Mouse (Mus musculus) embryonic fibroblast, embryonic 13.5 days (primary cell): ENCODE results near the gene Snx25. TPM values are rescaled to one million over a fixed set of nuclear protein-coding genes. Genes with fewer than 3 reads are reported as not detected.

Experiments used
- H3K27ac ChIP-seq: 2 replicates; pipeline ENCODE4 v1.5.1; 2012; ENCODE audit warnings: low read length, control low read depth, inconsistent platforms; ENCODE audit not compliant: insufficient read depth
- H3K4me1 ChIP-seq: 2 replicates; pipeline ENCODE4 v1.6.1; 2011; ENCODE audit warnings: low read length; ENCODE audit not compliant: control insufficient read depth, insufficient read depth
- H3K4me3 ChIP-seq: 2 replicates; pipeline ENCODE4 v1.5.1; 2011; ENCODE audit warnings: mild to moderate bottlenecking, control low read depth, low read length; ENCODE audit not compliant: insufficient read depth
- CTCF ChIP-seq: IDR thresholded peaks from 2 replicates; pipeline ENCODE4 v1.5.1; 2011; ENCODE audit warnings: mild to moderate bottlenecking, control low read depth, low read length, moderate library complexity, borderline replicate concordance; ENCODE audit not compliant: insufficient read depth
- POLR2A ChIP-seq: IDR thresholded peaks from 2 replicates; pipeline ENCODE4 v1.6.1; 2011; ENCODE audit warnings: low read depth, mild to moderate bottlenecking, control low read depth, low read length, moderate library complexity
- polyA plus RNA-seq: library from polyadenylated mRNA; stranded (reverse); fragments of >200 nt; gene quantifications from 2 replicates; pipeline ENCODE4 v1.2.4, GENCODE M21; 2011; ENCODE audit warnings: low read depth; ENCODE audit not compliant: missing spikeins, insufficient read length

Gene Snx25
- polyA plus RNA-seq, 1 experiment, result 20.2 TPM

DNA sequence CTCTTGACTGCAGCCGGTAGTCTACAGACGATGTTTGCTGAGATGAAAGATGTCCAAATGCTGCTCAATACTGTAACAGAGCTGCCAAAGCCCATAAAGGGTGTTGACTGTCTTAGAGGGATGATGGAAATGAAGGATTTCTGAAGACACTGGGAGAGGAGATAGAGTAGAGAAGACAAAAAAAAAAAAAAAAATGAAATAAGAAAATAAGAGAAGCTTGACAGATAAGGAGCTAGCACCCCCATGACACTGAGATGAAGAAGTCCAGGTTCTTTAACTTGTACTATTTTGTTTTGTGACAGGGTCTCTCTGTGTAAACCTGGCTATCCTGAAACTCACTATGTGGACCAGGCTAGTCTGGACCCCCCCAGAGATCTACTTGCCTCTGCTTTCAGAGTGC is 1.1 kb upstream of the Snx25 start:
- Histone ChIP-seq H3K4me3 (no peak overlapping the region; the same call in 1 of the 2 replicates), H3K4me1 (peaks cover 4% of the 10 kb centered on the region; the same call in 1 of the 2 replicates)
- TF ChIP-seq CTCF (no peak), POLR2A (no peak)

DNA sequence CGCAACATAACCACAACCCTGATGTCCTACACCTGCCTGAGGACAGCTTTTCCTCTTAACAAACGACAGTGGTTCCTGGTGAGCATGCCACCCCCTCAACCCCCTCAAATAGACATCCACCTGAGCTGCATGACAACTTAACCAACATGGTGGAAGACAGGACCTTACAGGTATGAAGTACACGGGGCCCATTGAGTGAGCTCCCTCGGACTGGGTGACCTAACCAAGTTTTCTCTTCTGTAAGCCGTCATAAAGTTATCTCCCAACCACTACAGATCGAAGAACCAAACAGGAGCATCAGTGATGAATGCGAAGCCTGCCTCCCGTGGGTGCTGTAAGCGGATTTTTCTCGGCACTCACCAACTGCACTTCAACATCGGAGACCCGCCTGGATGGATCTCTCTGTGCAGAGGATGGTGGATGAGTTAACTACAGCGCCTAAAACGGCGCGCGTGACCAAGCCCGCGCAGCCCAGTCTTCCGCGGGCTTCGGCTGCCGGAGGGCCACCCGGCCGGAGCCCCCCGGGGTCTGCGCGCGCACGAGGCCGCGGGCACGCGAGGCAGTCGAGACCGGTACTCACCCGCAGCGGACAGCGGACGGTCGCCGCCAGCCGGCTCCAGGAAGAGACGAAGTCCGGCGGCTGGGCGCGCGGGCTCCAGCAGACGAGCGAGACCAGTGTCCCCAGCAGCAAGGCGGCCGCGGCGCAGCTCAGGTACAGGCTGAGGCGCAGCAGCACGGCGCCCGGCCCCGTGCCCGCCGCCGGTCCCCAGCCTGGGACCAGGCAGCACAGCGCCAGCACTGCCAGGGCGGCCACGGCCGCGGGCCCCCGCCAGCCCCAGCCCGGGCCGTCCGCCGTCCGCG is 527 bp downstream of the Snx25 start, which contains the start of gene Cfap97:
Gene Cfap97 (plus strand): TSS at position 570 of the 861 bp plus-strand sequence.
- peak within 1 kb of the TSS; percentile 88 for H3K4me3 ChIP-seq
- H3K4me1 ChIP-seq, result peaks cover 4% of the 10 kb centered on the region; the same call in 1 of the 2 replicates
- TF ChIP-seq CTCF (no peak), POLR2A (no peak)
- H3K27ac ChIP-seq, result no peak within 1 kb of the TSS

More for the DNA sequence above, 1.1 kb upstream of the Snx25 start:
- no peak overlapping the region for H3K27ac ChIP-seq

DNA sequence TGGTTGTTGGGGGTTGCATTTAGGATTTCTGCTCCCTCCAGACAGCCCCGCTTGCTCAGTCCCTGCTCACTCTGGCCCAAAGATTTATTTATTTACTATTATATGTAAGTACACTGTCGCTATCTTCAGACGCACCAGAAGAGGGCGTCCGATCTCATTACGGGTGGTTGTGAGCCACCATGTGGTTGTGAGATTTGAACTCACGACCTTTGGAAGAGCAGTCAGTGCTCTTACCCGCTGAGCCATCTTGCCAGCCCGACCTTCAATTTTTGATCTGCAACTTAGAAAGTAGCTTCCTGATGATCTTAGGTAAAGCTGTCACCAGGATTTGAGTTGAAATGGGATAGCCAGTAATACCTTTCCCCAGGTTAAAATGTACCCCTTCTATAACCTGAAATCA is 2.2 kb downstream of the Snx25 start:
- H3K4me3 ChIP-seq, result no peak overlapping the region
- no peak overlapping the region for H3K27ac ChIP-seq
- peaks cover 6% of the 10 kb centered on the region for H3K4me1 ChIP-seq
- TF ChIP-seq POLR2A (no peak), CTCF (peak; percentile 10; the same call in 1 of the 2 replicates)

GRCm38 (mm10) chr8:46149306-46149705 is 2.7 kb downstream of the Snx25 start:
- no peak overlapping the region for H3K27ac ChIP-seq
- TF ChIP-seq POLR2A (no peak), CTCF (no peak)
- H3K4me1 ChIP-seq, result peaks cover 6% of the 10 kb centered on the region

GRCm38 (mm10) chr8:46146173-46146572 is 5.8 kb downstream of the Snx25 start:
- H3K4me1 ChIP-seq, result peaks cover 2% of the 10 kb centered on the region
- H3K4me3 ChIP-seq, result no peak overlapping the region
- H3K27ac ChIP-seq, result no peak overlapping the region
- no peak for TF ChIP-seq CTCF
- no peak for TF ChIP-seq POLR2A

More at GRCm38 (mm10) chr8:46149306-46149705, 2.7 kb downstream of the Snx25 start:
- H3K4me3 ChIP-seq, result no peak overlapping the region

DNA sequence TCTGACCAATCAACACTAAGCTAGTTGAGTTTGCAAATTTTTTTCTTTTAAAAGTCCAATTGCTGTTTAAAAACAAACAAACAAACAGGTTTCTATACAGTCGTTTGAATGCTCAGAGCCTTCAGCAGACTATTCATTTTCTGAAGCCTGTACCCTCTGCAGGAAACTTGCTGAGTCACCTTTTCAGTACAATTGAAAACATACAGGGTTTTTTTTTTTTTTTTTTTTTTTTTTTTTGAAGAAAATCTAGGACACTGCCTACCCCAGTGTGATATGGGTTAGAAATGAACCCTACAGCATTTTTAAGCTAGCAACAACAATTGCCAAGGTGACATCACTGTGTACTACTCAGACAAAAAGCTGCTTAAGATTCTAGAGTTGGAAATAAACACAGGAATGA is 8.0 kb downstream of the Snx25 start:
- TF ChIP-seq POLR2A (no peak), CTCF (no peak)
- no peak overlapping the region for H3K4me3 ChIP-seq
- no peak overlapping the region for H3K27ac ChIP-seq
- peaks cover 7% of the 10 kb centered on the region for H3K4me1 ChIP-seq

DNA sequence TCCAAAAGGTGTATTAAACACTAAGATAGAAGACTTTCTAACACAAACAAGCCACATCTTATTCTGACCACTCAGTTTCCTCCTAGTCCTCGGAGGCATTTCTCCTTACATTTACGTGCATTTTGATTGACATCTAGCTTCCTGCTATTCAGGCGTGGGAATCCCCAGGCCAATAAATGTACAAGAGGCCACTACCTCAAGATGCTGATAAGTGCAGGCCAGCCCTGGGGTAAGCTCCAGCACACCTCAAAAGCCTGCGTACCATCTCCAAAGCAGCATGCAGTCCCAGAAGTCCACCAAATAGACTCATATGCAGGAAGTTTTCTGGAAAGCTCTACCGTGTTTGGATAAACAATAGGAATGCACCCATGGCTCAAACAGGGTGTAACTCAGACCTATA is 8.5 kb downstream of the Snx25 start:
- no peak for TF ChIP-seq CTCF
- TF ChIP-seq POLR2A, result no peak
- Histone ChIP-seq H3K4me1 (peaks cover 7% of the 10 kb centered on the region), H3K4me3 (no peak overlapping the region), H3K27ac (no peak overlapping the region)

DNA sequence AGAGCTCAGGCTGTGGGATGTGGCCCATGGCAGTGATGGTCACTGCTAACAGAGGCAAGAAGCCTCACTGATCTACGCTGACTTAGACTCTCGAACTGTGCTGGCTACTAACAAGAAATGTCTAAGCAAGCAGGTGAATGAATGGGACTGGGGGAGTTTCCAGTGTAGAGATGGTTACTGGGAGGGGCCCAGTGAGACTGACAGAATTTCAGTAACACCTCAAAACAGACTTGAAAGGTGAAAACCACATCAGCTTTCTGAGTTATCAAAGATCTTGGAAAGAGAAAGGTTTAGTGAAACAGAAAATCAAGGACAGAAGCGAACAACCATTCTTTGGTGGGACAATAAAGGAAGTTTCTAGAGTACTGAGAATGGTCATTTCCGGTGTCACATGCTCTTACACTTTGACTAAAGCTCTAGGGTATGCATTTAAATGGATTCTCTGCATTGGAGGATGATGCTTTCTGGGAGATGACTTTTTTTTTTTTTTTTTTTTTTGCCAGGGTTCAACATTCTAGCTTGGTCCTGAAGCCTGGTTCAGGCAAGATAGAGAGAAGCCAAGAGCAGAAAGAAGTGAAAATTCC is 9.4 kb downstream of the Snx25 start:
- H3K4me3 ChIP-seq, result no peak overlapping the region

GRCm38 (mm10) chr8:46141688-46142087 is 10.3 kb downstream of the Snx25 start:
- H3K27ac ChIP-seq, result no peak overlapping the region
- TF ChIP-seq CTCF (no peak), POLR2A (no peak)
- H3K4me1 ChIP-seq, result peaks cover 7% of the 10 kb centered on the region
- no peak overlapping the region for H3K4me3 ChIP-seq

More for the DNA sequence above, 9.4 kb downstream of the Snx25 start:
- H3K4me1 ChIP-seq, result peaks cover 7% of the 10 kb centered on the region
- TF ChIP-seq POLR2A (no peak), CTCF (no peak)
- H3K27ac ChIP-seq, result no peak overlapping the region
